Mouse (Mus musculus) midbrain, embryonic 10.5 days (tissue): Measurements from ENCODE around the gene Mindy1. TPM values are rescaled to one million over a fixed set of nuclear protein-coding genes. Genes with fewer than 3 reads are reported as not detected.

Experiments used
- polyA plus RNA-seq: library from polyadenylated mRNA; unstranded; fragments of >200 nt; fragmentation: Nextera tagmentation; extraction: Ambion mirVana; gene quantifications from 2 replicates; pipeline ENCODE4 v1.2.1, GENCODE M21; 2016

The Mindy1 gene
- polyA plus RNA-seq, 1 experiment from 2014 or later = 29.2 TPM

Other genes with a start within 250 kb of the Mindy1 start
- gene Psmd4, start 238.7 kb upstream of the Mindy1 start, polyA plus RNA-seq = 341 and 345 TPM in 2 replicates
- gene Pip5k1a, start 174.4 kb upstream of the Mindy1 start, polyA plus RNA-seq = 18.0 and 18.7 TPM in 2 replicates
- gene Vps72, start 170.3 kb upstream of the Mindy1 start, polyA plus RNA-seq = 278 and 290 TPM in 2 replicates
- 0.27 and 0.88 TPM in 2 replicates for gene Tmod4, start 156.9 kb upstream of the Mindy1 start, polyA plus RNA-seq
- gene Scnm1, start 147.3 kb upstream of the Mindy1 start, polyA plus RNA-seq = 79.5 and 88.6 TPM in 2 replicates
- gene Lysmd1, start 147.3 kb upstream of the Mindy1 start, polyA plus RNA-seq = 13.5 and 17.0 TPM in 2 replicates
- gene Tnfaip8l2, start 139.0 kb upstream of the Mindy1 start, polyA plus RNA-seq = 1.8 and 3.0 TPM in 2 replicates
- 7.6 and 10.8 TPM in 2 replicates for gene Sema6c, start 120.9 kb upstream of the Mindy1 start, polyA plus RNA-seq
- gene Gabpb2, start 63.4 kb upstream of the Mindy1 start, polyA plus RNA-seq = 10.6 and 11.3 TPM in 2 replicates
- 92.5 and 92.7 TPM in 2 replicates for gene Cdc42se1, start 52.6 kb upstream of the Mindy1 start, polyA plus RNA-seq
- 41.1 and 72.9 TPM in 2 replicates for gene Mllt11, start 49.2 kb upstream of the Mindy1 start, polyA plus RNA-seq
- 0.24 and 0.25 TPM in 2 replicates for gene Gm128, start 39.7 kb upstream of the Mindy1 start, polyA plus RNA-seq
- gene Bnipl, start 30.2 kb upstream of the Mindy1 start, polyA plus RNA-seq = 0.09 and 0.32 TPM in 2 replicates
- gene Prune1, start 731 bp downstream of the Mindy1 start, polyA plus RNA-seq = 25.2 and 27.9 TPM in 2 replicates
- gene Anxa9, start 25.8 kb downstream of the Mindy1 start, polyA plus RNA-seq = 1.5 and 1.9 TPM in 2 replicates
- 116 and 120 TPM in 2 replicates for gene Cers2, start 33.4 kb downstream of the Mindy1 start, polyA plus RNA-seq
- gene Setdb1, start 75.9 kb downstream of the Mindy1 start, polyA plus RNA-seq = 52.3 and 61.9 TPM in 2 replicates
- gene 4930558C23Rik, start 121.5 kb downstream of the Mindy1 start, polyA plus RNA-seq = not detected in 2 replicates
- 30.0 and 34.1 TPM in 2 replicates for gene Arnt, start 153.0 kb downstream of the Mindy1 start, polyA plus RNA-seq
- gene Ctsk, start 217.9 kb downstream of the Mindy1 start, polyA plus RNA-seq = 2.4 and 4.5 TPM in 2 replicates
- gene Ctss, start 245.4 kb downstream of the Mindy1 start, polyA plus RNA-seq = 3.2 and 6.8 TPM in 2 replicates